Mouse (Mus musculus) forelimb bud, embryonic 11.5 days (tissue): Measurements from ENCODE around the gene Tgfbr3l.
A peak's percentile ranks its signal among the peaks of the same experiment; 100 is the strongest.
"Not testable (repeated sequence)": the region's sequence is repeated elsewhere in the genome, so short reads cannot be mapped to it uniquely, and the experiment has no call there.

Experiments
- DNase-seq: peaks from one replicate; pipeline ENCODE4 v3.0.0-alpha.2; 2012; ENCODE audit warnings: low read depth, low spot score

The Tgfbr3l gene

GRCm38 (mm10) chr8:4237814-4238433, 10.1 kb upstream of the Tgfbr3l start:
- no peak for DNase-seq

DNA sequence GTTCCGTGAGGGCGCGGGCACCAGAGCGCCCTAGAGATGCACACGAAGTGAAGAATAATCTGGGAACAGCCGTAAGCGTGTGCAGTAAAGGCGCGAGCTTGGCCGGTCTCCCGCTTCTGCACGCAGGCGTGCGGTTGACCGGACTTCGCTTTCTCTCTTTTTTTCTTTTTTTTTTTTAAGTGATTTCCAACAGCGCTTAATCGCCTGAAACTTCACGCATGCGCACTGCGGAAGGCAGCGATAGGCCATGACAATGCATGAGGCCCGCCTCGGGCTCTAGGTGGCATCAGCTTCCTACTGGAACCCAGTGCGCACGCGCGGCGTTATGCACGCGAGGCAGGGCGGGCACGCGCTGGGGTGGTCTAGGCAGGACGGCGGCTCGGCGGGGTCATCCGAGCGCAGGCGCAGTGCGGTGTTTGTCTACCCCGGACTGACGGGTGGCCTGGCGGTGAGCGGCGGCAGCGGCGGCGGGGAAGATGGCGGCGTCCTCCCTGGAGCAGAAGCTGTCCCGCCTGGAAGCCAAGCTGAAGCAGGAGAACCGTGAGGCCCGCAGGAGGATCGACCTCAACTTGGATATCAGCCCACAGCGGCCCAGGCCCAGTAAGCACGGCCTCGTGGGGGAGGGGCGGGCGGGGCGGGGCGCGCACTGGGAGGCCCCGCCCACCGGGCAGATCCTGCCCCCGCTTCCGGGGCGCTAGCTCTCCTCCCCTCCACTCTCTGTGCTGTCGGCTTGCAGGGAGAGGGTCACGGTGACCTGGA, 9.4 kb upstream of the Tgfbr3l start, which contains the start of the genes Map2k7 and Gm49320:
Gene Map2k7, plus strand, starts transcription at position 307 of the 759 bp plus-strand sequence.
Gene Gm49320, plus strand, starts transcription at position 432 of the 759 bp plus-strand sequence.
- DNase-seq, result peak; percentile 100

- no peak for DNase-seq
Measured at GRCm38 (mm10) chr8:4239193-4239890, 8.7 kb upstream of the Tgfbr3l start.

- no peak for DNase-seq
Measured at GRCm38 (mm10) chr8:4245061-4245460, 3.0 kb upstream of the Tgfbr3l start.

- DNase-seq, result no peak
Measured at GRCm38 (mm10) chr8:4245737-4246136, 2.3 kb upstream of the Tgfbr3l start.

- no peak for DNase-seq
Measured at GRCm38 (mm10) chr8:4247241-4247640, 773 bp upstream of the Tgfbr3l start.

- no peak for DNase-seq
Measured at GRCm38 (mm10) chr8:4249213-4249612, 1.2 kb downstream of the Tgfbr3l start.

- peak; percentile 80 for DNase-seq
Measured at GRCm38 (mm10) chr8:4250306-4250970, 2.4 kb downstream of the Tgfbr3l start.

DNA sequence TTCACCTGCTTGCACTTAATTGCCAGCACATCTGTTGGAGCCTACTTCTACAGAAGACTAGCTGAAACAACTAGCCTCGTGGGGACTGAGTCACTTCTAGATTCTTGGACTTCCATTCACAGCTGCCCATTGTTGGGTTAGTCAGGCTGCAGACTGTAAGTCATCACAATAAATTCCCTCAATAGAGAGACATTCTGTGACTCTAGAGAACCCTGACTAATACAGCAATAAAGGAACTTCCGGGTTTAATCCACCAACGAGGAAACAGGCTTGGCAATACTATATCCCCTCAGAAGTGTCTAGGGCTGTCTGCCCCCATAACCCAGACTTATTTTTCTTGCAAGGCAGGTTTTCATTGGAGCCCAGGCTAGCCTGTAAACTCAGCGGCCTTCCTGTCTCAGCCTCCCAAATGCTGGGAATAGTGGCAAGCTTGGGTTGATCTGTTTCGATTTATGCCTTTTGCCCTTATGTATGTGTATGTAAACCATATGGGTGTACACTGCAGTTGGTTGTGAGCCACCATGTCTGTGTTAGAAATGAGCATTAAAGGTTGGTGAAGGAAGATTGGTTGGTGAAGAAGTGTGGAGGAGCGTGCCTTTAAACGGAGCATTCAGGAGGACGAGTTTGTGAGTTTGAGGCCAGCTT, 4.2 kb downstream of the Tgfbr3l start:
- no peak for DNase-seq

GRCm38 (mm10) chr8:4252934-4253841, 5.2 kb downstream of the Tgfbr3l start, which contains the start of gene Snapc2:
Gene Snapc2, plus strand, starts transcription at chr8:4253080.
- peak; percentile 89 for DNase-seq

- no peak for DNase-seq
Measured at GRCm38 (mm10) chr8:4254001-4254400, 6.0 kb downstream of the Tgfbr3l start.

DNA sequence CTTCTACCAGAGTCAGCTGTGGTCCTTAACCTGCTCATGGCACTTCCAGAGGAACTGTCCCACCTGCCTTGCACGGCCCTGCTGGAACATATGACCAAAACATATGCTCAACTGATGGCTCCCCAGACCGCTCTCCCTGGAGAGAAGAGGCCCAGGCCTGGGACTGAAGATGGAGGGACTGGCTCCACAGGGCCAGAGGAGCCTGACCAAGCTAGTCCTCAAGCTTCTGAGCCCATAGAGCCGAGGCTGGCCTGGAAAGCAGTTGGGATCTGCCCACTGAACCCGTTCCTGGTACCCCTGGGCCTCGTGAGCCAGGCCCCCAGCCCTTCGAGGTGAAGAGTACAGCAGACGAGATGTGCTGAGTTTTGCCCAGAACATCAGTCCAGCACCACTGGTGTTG, 7.5 kb downstream of the Tgfbr3l start:
- DNase-seq, result not testable (repeated sequence)

DNA sequence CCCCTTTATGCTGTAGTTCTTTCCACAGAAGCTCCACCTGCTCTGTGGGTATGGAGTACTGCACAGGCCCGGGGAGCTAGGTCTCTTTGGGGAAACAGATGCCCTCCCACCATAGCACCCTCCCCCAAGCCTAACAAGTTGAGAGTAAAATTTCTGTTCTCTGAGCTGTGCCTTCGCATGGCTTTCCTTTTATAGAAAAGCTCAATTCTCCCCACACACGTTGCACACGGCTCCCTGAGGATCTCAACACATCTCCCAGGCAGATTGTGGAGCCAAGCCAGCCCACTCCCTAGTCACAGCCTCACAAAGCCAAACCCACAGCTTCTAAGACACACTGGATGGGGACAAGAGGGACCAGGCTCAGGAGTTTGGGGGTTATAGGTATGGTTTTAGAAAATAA, 8.9 kb downstream of the Tgfbr3l start:
- DNase-seq, result no peak

GRCm38 (mm10) chr8:4257350-4257749, 9.3 kb downstream of the Tgfbr3l start:
- no peak for DNase-seq

GRCm38 (mm10) chr8:4258233-4258632, 10.2 kb downstream of the Tgfbr3l start:
- DNase-seq, result peak; percentile 86

- peak; percentile 64 for DNase-seq
Measured at GRCm38 (mm10) chr8:4258678-4259077, 10.7 kb downstream of the Tgfbr3l start.

DNA sequence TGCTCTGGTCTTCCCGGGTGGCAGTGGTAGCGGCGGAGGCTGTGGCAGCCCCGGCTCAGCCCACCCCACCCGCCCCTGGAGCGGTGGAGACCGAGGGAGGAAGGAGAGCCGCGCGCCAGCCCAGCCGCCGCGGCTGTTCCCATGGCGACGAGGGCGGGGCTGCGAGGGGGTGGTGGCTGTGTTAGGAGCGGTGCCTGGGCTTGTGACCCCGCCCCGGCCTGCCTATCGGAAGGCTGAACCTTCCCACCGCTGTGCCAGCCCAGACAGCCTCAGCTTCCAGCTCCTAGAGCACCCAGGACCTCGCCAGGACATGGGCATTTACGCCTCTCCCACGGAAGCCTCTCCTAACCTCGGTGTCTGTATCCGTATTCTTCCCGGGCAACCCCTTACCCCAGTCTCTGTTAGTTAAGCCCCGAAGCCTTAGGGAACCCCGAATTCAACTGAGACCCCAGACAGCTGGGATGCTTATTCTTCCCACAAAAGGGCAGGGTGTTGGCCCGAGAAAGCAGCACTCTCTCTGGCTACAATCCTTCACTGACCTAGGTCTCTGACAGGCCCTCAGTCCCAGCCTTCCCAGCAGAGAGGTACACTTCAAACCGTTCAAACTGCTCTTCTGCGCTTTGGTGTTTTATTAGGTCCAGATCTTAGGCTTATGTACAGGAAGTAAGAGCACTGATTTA, 11.3 kb downstream of the Tgfbr3l start, which contains the start of gene Ctxn1:
Gene Ctxn1, minus strand, starts transcription at position 150 of the 680 bp plus-strand sequence.
- DNase-seq, result peak; percentile 91

GRCm38 (mm10) chr8:4259805-4260170, 11.8 kb downstream of the Tgfbr3l start:
- DNase-seq, result no peak

DNA sequence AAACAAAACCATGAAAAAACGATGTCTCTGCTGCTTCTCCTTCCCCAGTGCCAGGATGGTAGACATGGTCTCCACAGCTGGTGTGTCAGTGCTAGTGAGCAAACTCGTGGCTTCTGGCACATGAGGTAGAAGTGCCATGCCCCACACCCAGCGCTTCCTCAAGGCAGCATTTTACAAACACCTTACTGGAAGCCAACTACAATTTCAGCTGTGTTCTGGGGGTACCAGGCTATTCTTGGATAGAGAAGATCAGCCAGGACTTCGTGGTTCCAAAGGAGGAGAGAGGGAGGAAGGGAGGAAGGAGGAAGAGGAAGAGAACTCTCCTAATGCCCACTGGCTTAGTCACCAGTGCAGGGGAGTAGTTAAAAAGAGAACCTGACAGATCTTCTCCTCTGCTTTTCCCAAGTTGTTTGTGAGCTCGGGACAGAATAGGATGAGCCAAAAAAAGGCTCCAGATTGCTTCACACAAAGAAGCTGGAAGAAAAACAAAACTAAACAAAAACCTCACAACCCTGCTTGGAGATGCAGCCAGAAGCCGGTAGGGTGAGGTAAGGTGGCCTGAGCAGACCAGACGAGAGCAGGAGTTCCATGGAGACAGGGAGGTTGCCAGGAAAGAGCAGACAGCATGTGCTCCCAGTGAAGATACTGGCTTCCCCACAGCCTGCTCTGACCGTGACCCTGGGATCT, 15.2 kb downstream of the Tgfbr3l start:
- no peak for DNase-seq
